Mouse (Mus musculus) fibroblast of lung, adult 2 months (primary cell): ENCODE data around the gene Mettl17.

Experiments
- DNase-seq: peaks from one replicate; pipeline ENCODE4 v3.0.0-alpha.2; 2011; ENCODE audit warnings: low read depth

Gene Mettl17

GRCm38 (mm10) chr14:51929309-51929943, 44.8 kb downstream of the Mettl17 start:
- peak; percentile 76 for DNase-seq

DNA sequence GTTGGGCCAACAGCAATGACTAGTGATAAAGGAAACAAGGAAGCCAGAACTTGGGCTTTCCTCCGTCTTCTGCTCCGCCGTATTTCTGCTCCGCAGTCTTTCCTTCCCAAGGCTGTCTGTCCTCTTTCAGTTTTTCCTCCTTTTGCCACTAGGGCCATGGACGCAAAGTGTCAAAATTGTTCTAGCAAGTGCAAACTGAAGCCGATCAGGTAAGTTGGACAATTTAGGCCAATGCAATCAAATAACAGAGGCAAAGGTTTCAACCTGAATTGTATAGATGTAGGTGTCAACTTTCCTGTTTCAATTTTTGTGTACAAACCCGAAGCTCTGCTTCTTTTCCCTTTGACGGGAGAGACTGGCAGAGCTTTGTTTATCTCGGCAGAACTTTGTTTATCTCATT, 45.3 kb downstream of the Mettl17 start:
- DNase-seq: no peak

DNA sequence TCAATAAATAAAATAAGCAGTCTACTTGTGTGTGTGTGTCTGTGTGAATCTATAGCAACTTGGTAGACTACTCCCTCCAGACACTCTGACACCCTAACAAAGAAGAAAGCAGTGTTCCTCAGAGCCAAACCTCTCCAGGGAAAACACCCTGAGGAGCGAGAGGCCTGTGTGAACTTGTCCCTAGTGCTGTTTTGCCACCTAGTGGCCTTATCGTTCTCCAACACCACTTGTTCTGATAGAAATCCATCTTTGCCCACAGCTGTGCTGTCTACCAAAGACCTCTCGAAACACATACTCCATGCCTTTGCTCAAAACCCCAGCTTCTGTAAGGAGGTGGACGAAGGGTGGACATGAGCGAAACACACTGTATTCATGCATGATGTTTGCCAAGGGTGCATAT, 46.2 kb downstream of the Mettl17 start:
- DNase-seq: peak; percentile 59

DNA sequence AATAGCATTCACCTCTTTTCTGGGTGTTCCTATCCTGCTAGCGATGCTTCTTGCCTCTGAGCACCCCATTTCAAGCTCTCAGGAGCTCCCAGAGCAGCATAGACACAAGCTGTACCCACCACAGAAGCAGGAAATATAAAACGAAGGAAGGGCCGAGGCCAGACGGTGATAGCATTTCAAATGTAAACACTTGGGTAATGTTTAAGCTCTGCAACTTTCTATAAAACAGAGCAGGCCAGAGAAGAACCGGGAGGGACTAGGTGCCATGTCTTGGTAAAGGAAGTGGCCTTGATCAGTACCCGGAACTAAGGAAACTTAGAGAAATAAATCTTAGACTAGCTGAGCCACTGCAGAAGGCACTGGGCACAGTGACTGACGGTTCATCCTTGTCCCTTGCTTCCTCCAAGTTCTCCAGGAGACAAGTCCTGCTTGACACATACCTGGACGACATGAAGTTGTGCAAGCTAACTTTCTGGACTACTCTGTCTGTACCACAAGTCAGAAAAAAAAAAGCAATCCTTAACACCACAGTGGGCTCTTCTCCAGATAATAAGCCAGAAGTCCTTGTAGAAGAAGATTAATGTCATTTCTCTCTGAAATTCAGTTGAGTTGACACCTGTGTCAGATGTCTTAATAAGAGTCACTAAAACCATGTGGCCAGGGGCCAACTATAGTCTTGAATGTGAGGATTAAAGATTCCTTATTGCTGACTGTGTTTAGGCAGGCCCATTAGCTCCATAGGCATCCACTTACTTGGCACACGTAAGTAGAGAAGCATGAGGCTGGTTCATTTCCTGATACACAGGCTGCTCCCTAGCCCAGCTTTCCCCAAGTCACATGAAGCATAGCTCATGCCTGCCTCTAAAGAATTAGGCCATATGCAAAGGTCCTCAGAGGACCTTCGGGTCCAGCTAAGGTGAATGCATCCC, 47.7 kb downstream of the Mettl17 start:
- peak; percentile 7 for DNase-seq

DNA sequence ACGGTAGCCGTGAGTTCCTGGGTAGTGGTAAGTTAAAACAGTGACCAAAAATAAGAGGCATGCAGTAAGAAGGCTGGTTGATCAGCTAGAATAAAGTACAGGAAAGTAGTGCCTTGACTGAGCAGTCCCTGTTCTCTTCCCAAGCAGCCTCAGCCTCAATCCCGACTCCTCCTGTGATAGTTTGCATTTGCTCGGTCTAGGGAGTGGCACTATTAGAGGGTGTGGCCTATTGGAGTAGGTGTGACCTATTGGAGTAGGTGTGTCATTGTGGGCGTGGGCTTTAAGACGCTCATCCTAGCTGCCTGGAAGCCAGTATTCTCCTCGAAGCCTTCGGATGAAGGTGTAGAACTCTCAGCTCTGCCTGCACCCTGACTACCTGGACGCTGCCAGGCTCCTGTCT, 54.4 kb downstream of the Mettl17 start:
- no peak for DNase-seq

DNA sequence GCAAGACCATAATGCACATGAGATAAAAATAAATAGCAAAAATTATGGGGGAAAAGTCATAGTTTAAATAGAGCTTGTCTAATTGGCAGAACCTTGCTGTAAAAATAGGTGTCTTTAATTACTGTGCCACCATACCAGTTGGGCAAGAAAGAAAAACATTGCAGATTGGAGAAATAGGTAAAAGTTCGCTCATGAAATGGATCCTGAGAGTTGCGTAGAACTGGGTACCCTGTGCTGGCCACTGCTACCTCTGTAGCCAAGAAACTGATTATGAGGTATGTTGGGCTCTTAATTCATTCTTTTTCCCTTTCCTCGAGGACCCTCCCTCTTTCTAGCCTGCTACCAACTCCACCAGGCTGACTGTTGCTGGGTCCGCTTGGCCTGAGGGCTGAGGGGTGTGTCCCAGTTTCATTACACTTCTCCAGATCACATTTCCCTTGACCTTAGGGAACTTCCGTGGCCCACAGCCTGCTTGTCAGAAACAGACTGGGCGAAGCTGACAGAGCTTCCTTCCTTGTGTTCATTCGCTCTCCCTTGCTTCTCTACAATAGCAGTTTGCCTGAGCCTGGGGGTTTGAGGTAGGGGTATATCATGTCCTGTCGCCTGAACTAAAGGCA, 56.4 kb downstream of the Mettl17 start:
- DNase-seq: no peak

GRCm38 (mm10) chr14:51941577-51941976, 56.9 kb downstream of the Mettl17 start:
- DNase-seq: no peak

DNA sequence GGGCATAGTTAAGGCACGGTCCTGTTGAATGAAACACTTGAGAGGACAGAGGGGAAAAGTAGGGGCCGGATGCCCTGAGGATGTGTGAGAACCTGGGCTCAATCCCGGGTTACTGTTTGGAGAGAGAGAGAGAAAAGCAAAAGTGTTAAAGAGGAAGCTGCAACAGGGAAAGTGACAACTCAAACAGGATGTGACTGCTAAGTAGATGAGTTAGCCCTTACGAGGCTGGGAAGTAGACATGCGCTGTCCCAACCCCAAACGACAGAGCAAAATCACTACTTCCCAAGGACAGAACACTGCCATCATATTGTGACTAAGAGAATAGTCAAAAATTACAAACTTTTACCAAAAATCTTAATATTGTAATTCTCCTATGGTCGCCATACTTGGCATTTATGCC, 57.6 kb downstream of the Mettl17 start:
- no peak for DNase-seq
